In genomic region chr1:80512210-80512948, GRCm38 (mm10) we compare ENCODE assay signal across 11 mouse cellular contexts. TPM values are rescaled to one million over a fixed set of nuclear protein-coding genes. Genes with fewer than 3 reads are reported as not detected.
DNase-seq lines count a peak whose midpoint lies in the region; TF ChIP-seq lines count a peak whose summit lies in the region.
"Had no signal": no experiment of that assay in that cellular context is flagged by ENCODE, and none has a peak within 500 bp of the region (broad histone marks: within the 10 kb centered on the region; RNA-seq: fewer than 3 reads in every experiment).

No protein-coding gene starts in this region.

- H3K27ac ChIP-seq in heart, adult 2 months: no peak overlapping the region
- H3K27ac ChIP-seq: limb, embryonic 12.5 days had no signal

- H3K9ac ChIP-seq in heart, adult 2 months (ENCODE audit: low read depth, low read length): no peak overlapping the region
- H3K9ac ChIP-seq: limb, embryonic 12.5 days had no signal

- intact Hi-C loops in heart, adult 2 months (cut with DNase I): loop anchor here (1.0 to 10.0 kb wide), 2 partner anchors 331 to 728 kb away; no protein-coding TSS in a partner anchor

- TF ChIP-seq POLR2A in heart, adult 2 months (IDR thresholded peaks at IDR 0.05; ENCODE audit: insufficient read depth, low read depth, low read length): no peak

- no peak for DNase-seq in heart, adult 2 months
- DNase-seq in heart, adult 9 months (ENCODE audit: low spot score in 2 of 2): no peak
- DNase-seq in thymus, postnatal 0 days (ENCODE audit: low spot score): peak; percentile 41
- no peak for DNase-seq in thymus, postnatal 25 days
- peak; percentile 54 for DNase-seq in induced T-regulatory cell, adult 2 months (ENCODE audit: low read depth)
- DNase-seq in T-cell, adult 2 months (ENCODE audit: low spot score): no peak
- no peak for DNase-seq in spleen, adult 18-20 months
- no peak for DNase-seq in spleen, postnatal 36 days (ENCODE audit: low spot score in 2 of 2)

- no peaks in the 10 kb centered on the region for H3K4me1 ChIP-seq in heart, adult 2 months (ENCODE audit: control insufficient read depth, insufficient read depth, low read length)
- H3K4me1 ChIP-seq: limb, embryonic 12.5 days had no signal

- WGBS in heart, adult 2 months: 69% methylated on average over 8 of the region's 8 CpGs

- H3K4me3 ChIP-seq in heart, adult 2 months: no peak overlapping the region
- H3K4me3 ChIP-seq: erythroblast, embryonic 14.5 days; limb, embryonic 12.5 days had no signal

- no peaks in the 10 kb centered on the region for H3K36me3 ChIP-seq in heart, adult 2 months (ENCODE audit: control insufficient read depth, insufficient read depth, low read length)
- H3K36me3 ChIP-seq: limb, embryonic 12.5 days had no signal

- no peaks in the 10 kb centered on the region for H3K79me2 ChIP-seq in heart, adult 2 months (replicated peaks; ENCODE audit: control insufficient read depth, insufficient read depth, low read length)

- peak; percentile 48 for TF ChIP-seq CTCF in heart, adult 2 months (IDR thresholded peaks at IDR 0.05)

- no peaks in the 10 kb centered on the region for H3K27me3 ChIP-seq in heart, adult 2 months (ENCODE audit: control insufficient read depth, insufficient read depth, low read length)
- H3K27me3 ChIP-seq: limb, embryonic 12.5 days had no signal

- no peak for TF ChIP-seq EP300 in heart, adult 2 months (IDR thresholded peaks at IDR 0.05; ENCODE audit: insufficient read depth, low read depth, low read length)

RNA-seq across cellular contexts. Expression of gene Gm45261, which starts 51.1 kb away (rescaled TPM):
- total RNA-seq in heart, adult 2 months (2021): not detected
- polyA plus RNA-seq in heart, adult 2 months (2012; rRNA removed): not detected in 2 replicates
- not detected in 2 replicates for polyA plus RNA-seq in thymus, postnatal 0 days (2015; fragmentation: Nextera tagmentation; extraction: Ambion mirVana)
- polyA plus RNA-seq: erythroblast, embryonic 14.5 days; limb, embryonic 12.5 days; stomach, embryonic 14.5 days had no signal

Comparison
In these comparisons a context has a peak if more than half of its experiments do, and no peak if none do; other contexts are left out.
1. DNase-seq: peak in thymus, postnatal 0 days (single experiment) and induced T-regulatory cell, adult 2 months (single experiment); none in heart, adult 2 months (0 of 2), heart, adult 9 months (0 of 2), thymus, postnatal 25 days (single experiment), T-cell, adult 2 months (single experiment), spleen, adult 18-20 months (0 of 2) and spleen, postnatal 36 days (0 of 2).